Mouse (Mus musculus): ENCODE data around the gene Eef1a2.

DNA sequence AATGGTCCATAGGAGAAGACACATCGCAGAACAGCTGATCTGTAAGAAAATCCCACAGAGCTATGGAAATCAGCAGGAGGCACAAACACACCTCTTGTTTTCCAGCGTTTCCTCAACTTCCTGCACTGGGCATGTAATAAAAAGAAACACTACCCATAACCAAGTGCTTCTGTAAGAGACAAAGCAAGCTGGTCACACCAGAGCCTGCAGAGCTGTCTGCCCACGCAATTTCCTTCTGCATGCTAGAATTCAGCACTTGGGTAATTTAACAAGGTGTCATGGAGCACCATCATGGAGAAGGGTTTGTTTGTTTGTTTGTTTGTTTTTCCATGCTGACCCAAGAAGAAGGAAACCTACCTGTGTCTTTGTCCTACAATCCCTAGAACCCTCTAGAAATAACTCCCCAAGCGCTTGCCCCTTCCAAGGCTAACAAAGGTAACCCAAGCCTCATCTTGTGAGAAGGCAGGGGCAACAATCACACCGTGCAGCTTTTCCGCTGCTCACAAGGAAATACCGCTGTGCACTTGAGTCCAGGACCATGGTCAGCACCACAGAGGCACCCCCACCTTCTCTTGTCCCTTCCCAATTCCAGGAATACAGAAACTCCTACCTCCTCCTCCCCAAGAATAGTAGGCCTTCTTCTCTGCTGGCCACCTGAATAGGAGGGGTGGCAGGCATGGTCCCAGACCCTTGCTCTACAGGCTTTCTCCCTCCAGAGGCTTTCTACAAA is 30.9 kb downstream of the Eef1a2 start:
- TF ChIP-seq POLR2A (IDR thresholded peaks at IDR 0.05; ENCODE audit: insufficient read depth, low read depth, low read length) (no peak), EP300 (IDR thresholded peaks at IDR 0.05; ENCODE audit: insufficient read depth, low read depth, low read length) (no peak)

Data from heart, adult 2 months (tissue).